Mouse (Mus musculus) ES-Bruce4 (cell line): ENCODE measurements around the gene Rab35.

Experiments used
- CTCF ChIP-seq: IDR thresholded peaks from one replicate; pipeline ENCODE4 v1.8.1; 2011; ENCODE audit warnings: low read depth, low read length
- EP300 ChIP-seq: IDR thresholded peaks from 2 replicates; pipeline ENCODE4 v1.6.1; 2011; ENCODE audit warnings: low read depth, low read length; ENCODE audit not compliant: insufficient read depth
- POLR2A ChIP-seq: IDR thresholded peaks from one replicate; pipeline ENCODE4 v1.8.1; 2011; ENCODE audit warnings: low read length; ENCODE audit not compliant: insufficient read depth

DNA sequence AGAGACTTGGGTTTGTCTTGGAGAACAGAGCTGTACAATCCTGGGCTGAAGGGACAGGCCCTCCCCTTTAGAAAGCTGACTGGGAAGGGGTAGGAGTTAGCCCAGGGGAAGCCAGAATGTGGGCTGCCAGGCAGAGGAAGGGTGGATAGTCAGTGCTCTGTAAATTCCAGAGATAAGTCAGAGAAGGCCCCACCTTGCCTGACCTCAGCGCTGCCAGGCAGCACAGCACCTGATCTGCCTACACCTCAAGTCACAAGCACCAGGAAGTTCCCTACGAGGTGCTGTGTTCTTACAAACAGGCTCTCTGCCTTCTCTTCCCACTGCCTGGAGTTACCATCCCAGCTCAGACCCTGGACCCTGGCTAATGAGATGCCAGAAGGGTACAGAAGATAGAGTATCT is 38.7 kb downstream of the Rab35 start:
- no peak for TF ChIP-seq CTCF
- no peak for TF ChIP-seq EP300
- no peak for TF ChIP-seq POLR2A
